Mouse (Mus musculus) adrenal gland, postnatal 14 days (tissue): ENCODE measurements around the gene Psma6. TPM values are rescaled to one million over a fixed set of nuclear protein-coding genes. Genes with fewer than 3 reads are reported as not detected.
A peak's percentile ranks its signal among the peaks of the same experiment; 100 is the strongest.

Experiments
- DNase-seq: peaks from one replicate; pipeline ENCODE4 v3.0.0; 2021; ENCODE audit warnings: mixed read lengths
- total RNA-seq: library from RNA; stranded (reverse); gene quantifications from 2 replicates; pipeline ENCODE4 v1.2.3, GENCODE M21; 2021

Gene Psma6
- total RNA-seq, 1 experiment from 2014 or later, result 226 TPM

DNA sequence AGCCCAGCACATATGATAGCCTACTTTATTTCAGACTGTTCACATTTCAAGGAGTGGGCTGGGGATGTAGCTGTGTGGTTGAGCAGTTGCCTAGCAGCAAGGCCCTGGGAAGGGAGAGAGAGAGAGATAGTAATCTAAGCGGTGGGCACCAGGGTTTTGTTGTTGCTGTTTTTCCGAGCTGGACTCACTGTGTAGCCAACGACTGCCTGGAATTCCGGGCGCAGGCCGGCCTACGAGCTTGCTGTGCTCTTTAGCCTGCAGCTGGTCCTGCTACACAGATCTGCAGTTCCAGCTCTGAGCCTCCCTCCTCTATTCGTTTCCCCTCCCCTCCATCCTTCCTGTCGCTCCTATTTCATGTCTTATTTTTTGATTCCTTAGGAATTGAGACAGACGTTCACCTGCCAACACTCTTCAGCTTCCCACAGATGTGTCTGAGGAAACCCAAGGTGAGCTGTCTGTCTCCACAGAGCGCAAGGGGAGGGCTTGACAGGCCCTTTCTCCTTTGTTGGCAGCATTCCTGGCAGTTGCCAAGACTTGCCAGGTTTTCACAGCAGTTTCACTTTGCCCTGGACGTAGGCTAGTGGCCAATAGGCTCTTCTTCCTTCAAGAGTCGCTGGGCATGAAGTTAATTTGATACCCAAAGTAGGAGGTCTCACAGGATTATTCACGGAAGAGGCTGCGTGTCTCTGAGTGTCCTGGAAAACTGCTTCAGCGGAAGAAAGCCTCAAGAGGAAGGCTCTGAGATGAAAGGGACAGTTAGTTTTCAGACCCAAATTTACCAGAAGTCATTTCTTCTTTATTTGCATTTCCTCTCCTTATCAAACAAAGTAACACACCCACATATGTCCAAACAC lies 80.2 kb downstream of the Psma6 start:
- peak; percentile 85 for DNase-seq

DNA sequence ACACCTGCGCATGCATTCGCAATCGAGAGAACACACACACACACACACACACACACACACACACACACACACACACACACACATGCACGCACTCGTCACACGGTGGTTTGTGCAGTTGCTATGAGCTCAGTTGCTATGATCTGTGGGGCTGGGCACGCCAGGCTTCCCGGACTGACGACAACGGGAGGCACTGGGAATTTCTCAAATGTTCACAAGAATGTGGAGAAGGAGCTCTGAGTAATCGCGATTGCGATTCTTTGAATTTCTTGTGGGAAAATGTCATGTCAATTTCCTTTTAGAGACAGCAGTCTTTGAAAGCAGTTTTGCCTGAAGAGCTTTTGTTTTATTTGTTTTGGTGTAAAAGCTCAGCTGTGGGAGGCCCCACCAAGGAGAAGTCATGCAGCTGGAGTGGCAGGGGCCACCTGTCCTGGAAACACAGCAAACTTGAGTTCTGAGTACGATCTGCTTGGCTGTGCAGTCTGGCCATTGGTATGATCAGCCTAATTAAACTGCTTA lies 80.9 kb downstream of the Psma6 start:
- no peak for DNase-seq

DNA sequence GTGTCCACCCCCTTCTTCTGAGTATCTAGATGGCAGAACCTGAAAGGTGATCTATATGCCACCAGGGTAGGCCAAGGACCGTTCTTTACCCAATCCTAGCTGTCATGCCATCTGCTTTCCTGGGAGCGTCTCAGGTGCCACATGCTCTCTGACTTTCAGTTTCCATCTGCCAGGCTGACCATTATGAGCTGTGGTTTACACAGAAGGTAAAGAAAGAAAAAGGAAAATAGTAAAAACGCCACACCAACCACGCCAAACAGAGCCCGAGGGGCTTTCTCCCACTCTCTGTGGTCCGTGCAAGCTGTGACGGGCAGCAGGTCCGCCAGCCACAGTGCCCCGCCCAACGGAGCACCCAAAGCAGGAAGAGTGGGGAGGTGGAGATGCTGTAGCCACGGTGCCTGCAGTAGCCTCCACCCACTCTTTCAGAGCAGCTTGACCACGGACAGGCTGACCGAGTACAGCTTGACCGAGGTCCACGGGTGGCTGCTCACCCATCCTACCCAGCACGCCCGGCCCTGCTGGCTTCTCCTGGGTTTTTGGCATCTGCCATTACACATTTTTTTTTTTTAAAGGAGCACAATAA lies 81.5 kb downstream of the Psma6 start:
- no peak for DNase-seq

- DNase-seq, result peak; percentile 81
Observed at GRCm38 (mm10) chr12:55466088-55466701, 82.2 kb downstream of the Psma6 start.

DNA sequence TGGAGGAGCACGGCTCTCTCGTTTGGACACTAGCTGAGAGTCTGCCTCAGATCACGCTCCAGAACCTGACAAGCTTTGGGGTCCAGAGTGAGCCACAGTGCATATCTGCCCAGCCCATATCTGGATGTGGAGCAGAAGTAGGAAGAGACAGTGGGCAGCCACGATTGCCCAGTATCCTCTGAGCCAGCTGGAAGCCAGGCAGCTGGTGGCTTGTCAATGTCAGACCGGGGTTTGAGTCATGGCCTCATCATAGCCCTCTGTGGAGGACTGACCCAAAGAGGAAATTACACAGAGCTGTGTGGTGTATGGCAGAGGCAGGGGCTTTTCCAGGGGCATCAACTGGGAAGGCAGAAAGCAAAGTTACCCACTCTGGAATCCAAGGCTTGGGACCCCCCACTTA lies 82.8 kb downstream of the Psma6 start:
- DNase-seq, result no peak

- DNase-seq, result peak; percentile 43
Observed at GRCm38 (mm10) chr12:55467331-55468180, 83.5 kb downstream of the Psma6 start.

Other genes starting within 250 kb of the Psma6 start
- 93.1 and 103 TPM in 2 replicates for gene Srp54b, start 229.1 kb upstream of the Psma6 start, total RNA-seq
- 8.0 TPM in 1 of 2 replicates, not detected in the other for gene 1700047I17Rik2, start 184.6 kb upstream of the Psma6 start, total RNA-seq
- 46.9 and 55.8 TPM in 2 replicates for gene Srp54c, start 154.1 kb upstream of the Psma6 start, total RNA-seq
- 17.0 and 17.6 TPM in 2 replicates for gene 1110008L16Rik, start 84.6 kb upstream of the Psma6 start, total RNA-seq
- gene Ppp2r3c, start 81.2 kb upstream of the Psma6 start, total RNA-seq, result 10.1 and 13.1 TPM in 2 replicates
- 95.5 and 107 TPM in 2 replicates for gene Nfkbia, start 108.4 kb downstream of the Psma6 start, total RNA-seq
- gene Aldoart2, start 181.0 kb downstream of the Psma6 start, total RNA-seq, result not detected in 2 replicates
- gene Insm2, start 215.2 kb downstream of the Psma6 start, total RNA-seq, result 1.0 and 1.5 TPM in 2 replicates